Mouse (Mus musculus) cerebellum, postnatal 36 days (tissue): Measurements from ENCODE around the gene Gm14308.
"Not testable (repeated sequence)": the region's sequence is repeated elsewhere in the genome, so short reads cannot be mapped to it uniquely, and the experiment has no call there.

Experiments used
- DNase-seq, 2 experiments: peaks; one replicate each; pipeline ENCODE4 v3.0.0; 2021 to 2022; ENCODE audit warnings: mixed read lengths in 2 of 2

Gene Gm14308

GRCm38 (mm10) chr2:176636244-176636643 lies at the start of gene Gm14308:
Gene Gm14308, minus strand, starts transcription at chr2:176636344.
- DNase-seq = not testable (repeated sequence)

DNA sequence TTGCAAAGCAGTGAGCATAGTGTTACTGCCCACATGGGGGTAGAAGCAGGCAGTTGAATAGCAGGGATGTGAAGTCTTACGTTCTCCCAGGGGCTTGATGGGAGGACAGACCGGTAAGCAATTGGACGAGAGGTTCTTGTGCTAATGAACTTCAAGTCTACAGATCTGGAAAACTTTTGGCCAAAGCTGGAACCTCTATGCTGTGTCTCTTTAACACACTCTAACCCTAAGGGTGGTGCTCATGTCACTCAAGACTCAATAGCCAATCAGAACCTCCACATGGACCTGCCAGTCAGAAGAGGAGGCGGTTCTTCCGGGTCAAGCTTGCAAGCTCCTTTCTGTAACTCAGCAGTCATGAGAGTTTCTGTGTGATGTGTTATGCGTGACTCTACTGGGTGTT lies 34.1 kb upstream of the Gm14308 start, which contains the start of gene Zfp973:
Zfp973 (plus strand) TSS at position 301 of the 400 bp plus-strand sequence.
- not testable (repeated sequence) for DNase-seq
